Mouse (Mus musculus) heart, embryonic 16.5 days (tissue): ENCODE measurements around the gene Mr1. TPM values are rescaled to one million over a fixed set of nuclear protein-coding genes. Genes with fewer than 3 reads are reported as not detected.

Experiments used
- ATAC-seq: fragments of 200-750 bp; cut with Nextera tagmentation; replicated peaks from 2 replicates; pipeline ENCODE4 v1.8.0; 2017; ENCODE audit warnings: moderate number of reproducible peaks; ENCODE audit not compliant: insufficient read depth, low FRiP score; ENCODE audit errors: extremely low read depth
- H3K27ac ChIP-seq: fragments of 300-500 bp; sonication (generic); 2 replicates; pipeline ENCODE4 v1.5.1; 2014; ENCODE audit warnings: mild to moderate bottlenecking, low read length, control low read depth, moderate library complexity
- H3K27me3 ChIP-seq: fragments of 300-500 bp; sonication (generic); 2 replicates; pipeline ENCODE4 v1.6.1; 2014; ENCODE audit warnings: low read length, mixed read lengths; ENCODE audit not compliant: control insufficient read depth, insufficient read depth
- H3K36me3 ChIP-seq: fragments of 300-500 bp; sonication (generic); 2 replicates; pipeline ENCODE4 v1.6.1; 2014; ENCODE audit not compliant: control insufficient read depth, insufficient read depth
- H3K4me1 ChIP-seq: fragments of 300-500 bp; sonication (generic); 2 replicates; pipeline ENCODE4 v1.6.1; 2014; ENCODE audit warnings: low read length, mixed read lengths; ENCODE audit not compliant: control insufficient read depth, insufficient read depth
- H3K4me2 ChIP-seq: fragments of 300-500 bp; sonication (generic); 2 replicates; pipeline ENCODE4 v1.6.1; 2014; ENCODE audit warnings: low read depth, mild to moderate bottlenecking, control low read depth, low read length
- H3K4me3 ChIP-seq: fragments of 300-500 bp; sonication (generic); 2 replicates; pipeline ENCODE4 v1.5.1; 2014; ENCODE audit warnings: mild to moderate bottlenecking, control low read depth, low read length
- H3K9ac ChIP-seq: fragments of 300-500 bp; sonication (generic); 2 replicates; pipeline ENCODE4 v1.6.1; 2014; ENCODE audit warnings: low read length, control low read depth
- H3K9me3 ChIP-seq: fragments of 300-500 bp; sonication (generic); replicated peaks from 2 replicates; pipeline ENCODE4 v1.6.1; 2016; ENCODE audit warnings: low read length; ENCODE audit not compliant: control insufficient read depth
- WGBS: fragments of 180-500 bp; shearing (Covaris S2); extraction: QIAGEN DNeasy Blood & Tissue Kit; methylation state at CpG from one replicate; pipeline ENCODE4 v1.1.7; 2014; 5-methylcytosine and 5-hydroxymethylcytosine counted together
- polyA plus RNA-seq: library from polyadenylated mRNA; unstranded; fragments of >200 nt; fragmentation: Nextera tagmentation; extraction: Ambion mirVana; gene quantifications from 2 replicates; pipeline ENCODE4 v1.2.1, GENCODE M21; 2015

Gene Mr1
- polyA plus RNA-seq, 1 experiment from 2014 or later = 10.4 TPM

DNA sequence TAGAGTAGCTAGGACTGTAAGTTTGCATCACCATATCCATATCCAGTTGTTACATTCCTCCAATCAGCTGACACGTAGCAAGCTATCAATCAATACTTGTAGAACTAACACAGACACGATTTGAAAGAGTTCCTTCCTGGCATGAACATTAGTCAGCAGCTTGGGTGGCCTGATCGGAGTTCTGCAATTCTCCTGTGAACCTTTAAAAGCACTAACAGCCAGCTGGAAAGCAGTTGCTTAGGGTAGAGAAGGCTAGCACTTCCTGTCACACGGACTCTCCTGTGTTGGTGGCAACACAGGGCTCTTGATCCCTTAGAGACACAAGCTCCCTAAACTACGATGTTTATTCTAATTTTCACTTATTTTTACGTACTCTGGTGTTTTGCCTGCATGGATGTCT lies 994 bp downstream of the Mr1 start:
- peak overlapping the region; percentile 72 for H3K9ac ChIP-seq
- H3K9me3 ChIP-seq = no peaks in the 10 kb centered on the region
- ATAC-seq = no peak
- H3K27ac ChIP-seq = peak overlapping the region; percentile 2; the same call in 1 of the 2 replicates
- H3K36me3 ChIP-seq = no peaks in the 10 kb centered on the region
- H3K4me2 ChIP-seq = peak overlapping the region; percentile 66
- H3K4me1 ChIP-seq = peaks cover 6% of the 10 kb centered on the region; the same call in 1 of the 2 replicates
- H3K4me3 ChIP-seq = peak overlapping the region; percentile 61
- WGBS = 37% methylated on average over 6 of the region's 6 CpGs
- H3K27me3 ChIP-seq = no peaks in the 10 kb centered on the region

DNA sequence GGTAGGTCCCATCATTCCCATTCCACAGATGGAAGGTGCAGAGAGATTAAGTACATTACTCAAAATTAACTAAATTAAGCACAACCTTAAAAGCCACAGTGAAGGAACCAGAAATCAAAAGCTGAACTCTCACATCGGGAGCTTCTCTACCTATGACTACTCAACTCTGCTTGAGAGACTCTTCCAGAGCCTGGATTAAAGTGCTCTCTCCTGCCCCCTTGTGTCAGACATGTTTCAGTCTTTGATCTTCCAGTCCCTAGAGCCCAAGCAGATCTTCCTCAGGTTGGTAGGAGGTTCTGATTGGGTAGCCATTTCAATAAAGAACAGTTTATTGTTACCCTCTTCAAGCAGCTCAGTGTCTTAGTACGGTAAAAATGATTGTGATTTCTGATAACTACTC lies 6.5 kb downstream of the Mr1 start:
- ATAC-seq = no peak
- no peaks in the 10 kb centered on the region for H3K36me3 ChIP-seq

DNA sequence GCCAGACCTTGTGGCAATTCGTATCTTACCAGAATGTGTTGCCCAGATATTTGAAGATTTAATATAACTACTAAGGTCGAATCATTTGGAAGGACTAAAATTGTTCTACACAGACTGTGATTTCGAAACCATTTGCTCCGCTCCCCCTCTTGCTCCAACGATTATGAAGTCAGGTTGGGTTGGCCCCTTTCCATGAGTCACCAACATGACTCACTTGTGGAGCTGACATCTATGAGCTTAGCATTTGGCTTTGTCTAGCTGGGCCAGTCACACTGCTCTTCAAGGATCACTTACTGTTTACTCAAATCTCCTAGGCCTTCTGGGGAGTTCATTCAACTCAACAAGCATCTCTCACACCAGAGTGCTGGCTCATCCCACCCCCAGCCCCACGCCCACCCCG lies 7.8 kb downstream of the Mr1 start:
- H3K4me3 ChIP-seq = no peak overlapping the region
- WGBS = 75% methylated on average over 7 of the region's 7 CpGs
- no peak overlapping the region for H3K9ac ChIP-seq
- H3K36me3 ChIP-seq = no peaks in the 10 kb centered on the region
- no peaks in the 10 kb centered on the region for H3K27me3 ChIP-seq
- no peak overlapping the region for H3K27ac ChIP-seq
- H3K4me2 ChIP-seq = no peak overlapping the region
- H3K4me1 ChIP-seq = peaks cover 32% of the 10 kb centered on the region
- no peak for ATAC-seq
- H3K9me3 ChIP-seq = no peaks in the 10 kb centered on the region

More for the DNA sequence above, 6.5 kb downstream of the Mr1 start:
- 73% methylated on average over 2 of the region's 2 CpGs for WGBS
- no peaks in the 10 kb centered on the region for H3K27me3 ChIP-seq
- no peak overlapping the region for H3K27ac ChIP-seq
- H3K4me3 ChIP-seq = no peak overlapping the region
- no peaks in the 10 kb centered on the region for H3K9me3 ChIP-seq
- H3K4me2 ChIP-seq = no peak overlapping the region
- no peak overlapping the region for H3K9ac ChIP-seq
- H3K4me1 ChIP-seq = peaks cover 24% of the 10 kb centered on the region

DNA sequence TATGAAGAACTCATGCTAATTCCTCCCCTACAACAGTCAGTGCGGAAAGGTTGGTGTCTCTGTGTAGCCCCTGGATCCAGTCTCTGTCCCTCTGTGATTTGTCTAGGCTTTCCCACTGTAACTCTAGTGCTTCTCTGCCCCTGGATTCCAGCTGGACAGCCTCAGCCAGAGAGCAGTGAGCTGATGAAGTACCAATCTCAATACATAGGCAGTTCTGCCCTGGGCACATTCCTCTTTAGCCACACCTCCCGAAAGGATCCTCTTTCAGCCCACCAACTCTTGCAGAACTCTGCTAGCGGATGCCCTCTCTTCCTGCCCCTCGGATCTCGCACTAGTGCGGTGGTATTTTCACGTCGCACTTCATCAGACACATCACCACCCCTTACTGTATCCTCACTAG lies 11.7 kb downstream of the Mr1 start:
- 25% methylated on average over 8 of the region's 8 CpGs for WGBS
- Histone ChIP-seq H3K9ac (no peak overlapping the region), H3K4me3 (no peak overlapping the region), H3K4me1 (peaks cover 32% of the 10 kb centered on the region), H3K27ac (0 out of 2 replicates have a peak overlapping the region, but pooled peaks have one; percentile 9), H3K27me3 (no peaks in the 10 kb centered on the region), H3K9me3 (no peaks in the 10 kb centered on the region), H3K36me3 (peaks cover 6% of the 10 kb centered on the region), H3K4me2 (no peak overlapping the region)
- no peak for ATAC-seq

DNA sequence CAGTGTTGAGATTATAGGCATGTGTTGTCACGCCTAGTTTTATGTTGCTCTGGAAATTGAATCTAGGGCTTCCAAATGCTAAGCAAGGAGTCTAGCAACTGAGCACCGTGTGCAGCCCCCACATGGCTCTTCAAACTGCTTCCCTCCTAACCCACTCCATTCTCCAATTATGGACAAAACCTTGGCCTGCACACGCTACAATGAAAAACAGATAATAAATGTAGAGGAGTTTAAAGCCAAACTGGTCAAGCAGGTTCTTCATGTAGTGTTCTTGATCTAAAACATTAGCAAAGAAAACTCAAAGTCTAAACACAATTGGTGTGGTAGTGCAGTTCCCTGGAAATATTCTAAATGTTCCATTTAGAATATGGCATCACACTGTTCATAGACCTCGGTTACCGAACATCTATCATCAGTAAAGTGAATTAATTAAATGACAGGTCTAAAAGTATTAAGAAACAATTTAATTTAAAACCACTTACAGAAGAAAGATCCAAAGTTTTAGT lies 19.1 kb downstream of the Mr1 start:
- Histone ChIP-seq H3K27ac (no peak overlapping the region), H3K4me2 (no peak overlapping the region), H3K27me3 (no peaks in the 10 kb centered on the region), H3K9me3 (no peaks in the 10 kb centered on the region), H3K4me3 (no peak overlapping the region), H3K36me3 (peaks cover 6% of the 10 kb centered on the region), H3K4me1 (peaks cover 5% of the 10 kb centered on the region), H3K9ac (no peak overlapping the region)
- WGBS = 78% methylated on average over 5 of the region's 5 CpGs
- ATAC-seq = no peak

DNA sequence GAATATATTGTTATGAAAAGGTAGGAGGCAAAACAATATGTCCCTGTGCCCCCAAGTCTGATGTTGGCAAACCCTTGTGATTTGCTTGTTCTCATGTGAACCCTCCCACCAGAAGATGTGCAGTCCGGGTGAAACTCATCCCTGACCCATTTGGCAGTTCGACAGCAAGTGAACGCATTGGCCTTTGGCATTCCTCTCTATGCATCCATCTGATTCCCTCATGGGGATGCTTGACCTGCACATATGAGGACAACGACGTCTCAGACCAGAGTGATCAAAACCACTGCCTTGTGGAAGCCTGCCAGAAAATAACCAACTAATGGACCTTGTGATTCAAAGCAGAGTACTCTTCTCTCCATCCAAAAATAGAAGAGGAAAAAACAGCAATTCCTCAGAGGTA lies 19.9 kb downstream of the Mr1 start:
- H3K9ac ChIP-seq = no peak overlapping the region
- H3K4me1 ChIP-seq = peaks cover 8% of the 10 kb centered on the region
- H3K36me3 ChIP-seq = peaks cover 6% of the 10 kb centered on the region
- no peak overlapping the region for H3K4me2 ChIP-seq
- WGBS = 58% methylated on average over 5 of the region's 5 CpGs
- H3K9me3 ChIP-seq = no peaks in the 10 kb centered on the region
- H3K27ac ChIP-seq = no peak overlapping the region
- no peak for ATAC-seq
- H3K27me3 ChIP-seq = no peaks in the 10 kb centered on the region
- H3K4me3 ChIP-seq = no peak overlapping the region

DNA sequence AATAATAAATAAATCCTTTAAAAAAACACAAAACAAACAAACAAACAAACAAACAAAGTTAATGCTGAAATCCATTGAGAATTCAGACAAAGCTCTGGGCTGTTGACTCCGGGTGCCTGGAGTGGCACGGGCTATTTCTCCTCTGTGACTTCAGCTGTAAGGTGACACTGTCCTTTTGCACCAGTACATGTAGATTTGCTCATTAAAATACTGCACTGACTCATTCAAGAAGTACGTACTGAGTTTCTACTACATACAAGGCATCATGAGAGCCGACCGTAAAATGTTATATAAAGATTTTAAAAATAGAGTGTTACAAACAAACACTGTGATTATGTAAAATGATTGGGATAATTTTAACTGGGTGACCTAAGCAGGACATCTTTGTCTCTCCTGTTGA lies 22.2 kb downstream of the Mr1 start:
- H3K9ac ChIP-seq = no peak overlapping the region
- WGBS = 83% methylated on average over 5 of the region's 5 CpGs
- H3K4me2 ChIP-seq = no peak overlapping the region
- H3K27ac ChIP-seq = no peak overlapping the region
- H3K27me3 ChIP-seq = no peaks in the 10 kb centered on the region
- no peak for ATAC-seq
- H3K4me3 ChIP-seq = no peak overlapping the region
- H3K9me3 ChIP-seq = no peaks in the 10 kb centered on the region
- H3K4me1 ChIP-seq = peaks cover 8% of the 10 kb centered on the region
- H3K36me3 ChIP-seq = no peaks in the 10 kb centered on the region

DNA sequence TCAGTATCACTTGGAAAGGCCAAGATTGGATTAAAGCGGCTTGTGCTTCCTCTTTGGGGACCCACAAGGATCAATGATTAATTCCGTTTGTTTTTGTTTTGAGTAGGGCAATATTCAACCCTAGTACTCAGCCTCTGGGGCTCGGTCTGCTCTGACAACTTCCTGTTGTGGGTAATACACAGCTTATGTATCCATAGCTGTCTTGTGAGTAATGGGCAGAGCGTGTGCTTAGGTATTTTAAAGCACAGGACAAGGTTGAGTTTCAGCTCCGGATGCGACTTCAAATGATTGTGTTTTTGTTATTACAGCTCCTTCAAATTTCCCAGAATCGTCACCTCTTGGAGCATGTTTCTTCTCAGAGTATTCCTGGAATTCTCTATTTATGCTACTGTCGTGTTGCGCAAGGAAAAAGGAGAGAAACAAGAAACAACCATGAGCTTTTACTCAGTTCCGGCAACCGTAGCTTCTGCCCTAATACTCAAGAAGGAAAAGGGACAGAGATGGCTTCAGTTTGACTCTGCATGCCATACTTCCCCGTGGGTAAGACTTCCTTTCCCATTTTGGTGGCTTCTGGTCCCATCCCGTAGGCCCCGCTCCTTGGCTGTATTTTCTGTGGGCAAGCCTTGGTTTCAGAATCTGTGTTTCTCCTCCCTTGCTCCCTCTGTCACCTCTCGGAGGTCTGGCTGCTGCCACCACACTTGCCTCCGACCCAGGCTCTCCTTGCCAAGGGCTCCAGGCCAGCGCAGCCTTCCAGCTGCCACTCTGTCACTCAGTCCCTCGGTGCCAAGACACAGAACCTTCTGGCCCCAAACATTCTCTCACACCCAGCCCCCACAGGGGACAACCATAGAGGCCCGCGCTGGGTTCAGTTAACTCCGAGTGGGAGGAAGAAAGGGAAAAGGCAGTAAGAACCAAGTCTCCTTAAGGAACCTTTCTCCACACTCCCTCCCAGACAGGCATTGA lies 24.4 kb downstream of the Mr1 start:
- H3K4me3 ChIP-seq = no peak overlapping the region
- 0 out of 2 replicates have a peak overlapping the region, but pooled peaks have one; percentile 5 for H3K4me2 ChIP-seq
- peak overlapping the region; percentile 51; the same call in 1 of the 2 replicates for H3K27ac ChIP-seq
- H3K36me3 ChIP-seq = no peaks in the 10 kb centered on the region
- ATAC-seq = peak; percentile 72
- no peaks in the 10 kb centered on the region for H3K9me3 ChIP-seq
- no peaks in the 10 kb centered on the region for H3K27me3 ChIP-seq
- WGBS = 63% methylated on average over 21 of the region's 21 CpGs
- H3K9ac ChIP-seq = 0 out of 2 replicates have a peak overlapping the region, but pooled peaks have one; percentile 3
- peaks cover 8% of the 10 kb centered on the region for H3K4me1 ChIP-seq

DNA sequence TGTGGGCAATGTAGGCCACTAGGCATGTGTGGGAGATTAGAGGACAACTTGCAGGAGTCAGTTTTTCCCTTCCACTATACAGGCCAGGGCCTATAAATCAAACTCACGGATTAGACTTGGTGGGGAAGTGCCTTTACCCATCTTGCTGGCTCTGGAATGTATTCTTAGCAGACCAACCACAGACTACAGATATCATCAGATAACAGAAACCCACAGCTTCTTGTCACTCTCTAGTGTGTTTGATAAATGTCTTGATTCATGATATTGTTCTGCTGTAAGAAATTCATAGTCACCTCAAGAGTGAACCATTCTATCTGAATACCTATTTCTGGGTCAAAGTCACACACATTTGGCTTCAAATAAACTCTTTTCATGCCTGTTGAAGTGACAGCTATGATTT lies 26.9 kb downstream of the Mr1 start:
- H3K9me3 ChIP-seq = no peaks in the 10 kb centered on the region
- WGBS = 76% methylated on average over 1 of the region's 1 CpGs

More for the DNA sequence above, 26.9 kb downstream of the Mr1 start:
- Histone ChIP-seq H3K4me1 (peaks cover 8% of the 10 kb centered on the region), H3K4me2 (no peak overlapping the region), H3K4me3 (no peak overlapping the region), H3K36me3 (no peaks in the 10 kb centered on the region), H3K27me3 (no peaks in the 10 kb centered on the region), H3K9ac (no peak overlapping the region), H3K27ac (no peak overlapping the region)
- no peak for ATAC-seq
